Mouse (Mus musculus): ENCODE data around the gene Agpat2.
A peak's percentile ranks its signal among the peaks of the same experiment; 100 is the strongest.

Gene Agpat2

GRCm38 (mm10) chr2:26603720-26604671 lies at the start of gene Agpat2:
Gene Agpat2, minus strand, starts transcription at chr2:26604417.
- peak; percentile 74 for DNase-seq (ENCODE audit: low spot score)

- DNase-seq (ENCODE audit: low spot score): peak; percentile 87
Measured at GRCm38 (mm10) chr2:26646643-26647293, 42.6 kb upstream of the Agpat2 start.

GRCm38 (mm10) chr2:26643942-26644341 lies 39.7 kb upstream of the Agpat2 start:
- peak; percentile 66 for DNase-seq (ENCODE audit: low spot score)

GRCm38 (mm10) chr2:26641006-26641647 lies 36.9 kb upstream of the Agpat2 start:
- DNase-seq (ENCODE audit: low spot score): no peak

GRCm38 (mm10) chr2:26639838-26640830 lies 35.9 kb upstream of the Agpat2 start:
- peak; percentile 96 for DNase-seq (ENCODE audit: low spot score)

- peak; percentile 68 for DNase-seq (ENCODE audit: low spot score)
Measured at GRCm38 (mm10) chr2:26639083-26639482, 34.9 kb upstream of the Agpat2 start.

- peak; percentile 37 for DNase-seq (ENCODE audit: low spot score)
Measured at GRCm38 (mm10) chr2:26638572-26638971, 34.4 kb upstream of the Agpat2 start.

GRCm38 (mm10) chr2:26638039-26638438 lies 33.8 kb upstream of the Agpat2 start:
- no peak for DNase-seq (ENCODE audit: low spot score)

- DNase-seq (ENCODE audit: low spot score): no peak
Measured at GRCm38 (mm10) chr2:26637316-26637932, 33.2 kb upstream of the Agpat2 start.

- no peak for DNase-seq (ENCODE audit: low spot score)
Measured at GRCm38 (mm10) chr2:26636325-26636635, 32.1 kb upstream of the Agpat2 start.

GRCm38 (mm10) chr2:26635489-26636324 lies 31.5 kb upstream of the Agpat2 start:
- DNase-seq (ENCODE audit: low spot score): no peak

GRCm38 (mm10) chr2:26634629-26635488 lies 30.6 kb upstream of the Agpat2 start:
- DNase-seq (ENCODE audit: low spot score): no peak

GRCm38 (mm10) chr2:26633953-26634530 lies 29.8 kb upstream of the Agpat2 start:
- DNase-seq (ENCODE audit: low spot score): no peak

- DNase-seq (ENCODE audit: low spot score): no peak
Measured at GRCm38 (mm10) chr2:26632541-26633395, 28.6 kb upstream of the Agpat2 start.

GRCm38 (mm10) chr2:26628792-26629437 lies 24.7 kb upstream of the Agpat2 start:
- DNase-seq (ENCODE audit: low spot score): no peak

- DNase-seq (ENCODE audit: low spot score): peak; percentile 49
Measured at GRCm38 (mm10) chr2:26627921-26628739, 23.9 kb upstream of the Agpat2 start, which contains the start of gene Fam69b. Gene Fam69b, plus strand, starts transcription at chr2:26628457.

Data from adipocyte (in vitro differentiated cells).